Mouse (Mus musculus) kidney, embryonic 14.5 days (tissue): ENCODE measurements at regions not wholly inside any gene's neighbourhood (a gene's known extent, or its start where the extent isn't known, plus 50 kb on each side); places are given as distances from the start of the nearest gene placed in this dataset.
A peak's percentile ranks its signal among the peaks of the same experiment; 100 is the strongest.

Source experiments
- ATAC-seq: fragments of 200-750 bp; cut with Nextera tagmentation; 2 replicates; pipeline ENCODE4 v1.8.0; 2017; ENCODE audit warnings: moderate number of reproducible peaks, mild to moderate bottlenecking, moderate TSS enrichment, moderate library complexity; ENCODE audit not compliant: low FRiP score, low TSS enrichment
- H3K27ac ChIP-seq: fragments of 300-500 bp; sonication (generic); 2 replicates; pipeline ENCODE4 v1.5.1; 2014; ENCODE audit warnings: low read depth, mild to moderate bottlenecking, low read length, moderate library complexity, mixed read lengths
- H3K27me3 ChIP-seq: fragments of 300-500 bp; sonication (generic); 2 replicates; pipeline ENCODE4 v1.6.1; 2014; ENCODE audit warnings: mild to moderate bottlenecking, low read length; ENCODE audit not compliant: control insufficient read depth, insufficient read depth
- H3K36me3 ChIP-seq: fragments of 300-500 bp; sonication (generic); 2 replicates; pipeline ENCODE4 v1.6.1; 2014; ENCODE audit warnings: low read length, mixed read lengths; ENCODE audit not compliant: control insufficient read depth, insufficient read depth
- H3K4me1 ChIP-seq: fragments of 300-500 bp; sonication (generic); 2 replicates; pipeline ENCODE4 v1.6.1; 2014; ENCODE audit warnings: low read length, mixed read lengths; ENCODE audit not compliant: control insufficient read depth, insufficient read depth
- H3K4me2 ChIP-seq: fragments of 300-500 bp; sonication (generic); replicated peaks from 2 replicates; pipeline ENCODE4 v1.6.1; 2014; ENCODE audit warnings: low read depth, mild to moderate bottlenecking, low read length
- H3K4me3 ChIP-seq: fragments of 300-500 bp; sonication (generic); 2 replicates; pipeline ENCODE4 v1.5.1; 2014; ENCODE audit warnings: mild to moderate bottlenecking, low read length
- H3K9ac ChIP-seq: fragments of 300-500 bp; sonication (generic); 2 replicates; pipeline ENCODE4 v1.6.1; 2014; ENCODE audit warnings: low read depth, mild to moderate bottlenecking, low read length, moderate library complexity
- H3K9me3 ChIP-seq: fragments of 300-500 bp; sonication (generic); 2 replicates; pipeline ENCODE4 v1.6.1; 2016; ENCODE audit warnings: low read length; ENCODE audit not compliant: control insufficient read depth
- WGBS: fragments of 180-500 bp; shearing (Covaris S2); extraction: QIAGEN DNeasy Blood & Tissue Kit; methylation state at CpG from one replicate; pipeline ENCODE4 v1.1.7; 2014; 5-methylcytosine and 5-hydroxymethylcytosine counted together

- H3K27ac ChIP-seq: no peak overlapping the region
- H3K27me3 ChIP-seq: no peaks in the 10 kb centered on the region
These were observed 817.1 kb downstream of the Gm9195 start for GRCm38 (mm10) chr14:71674564-71674963.

GRCm38 (mm10) chr14:71673837-71674236, 817.8 kb downstream of the Gm9195 start:
- WGBS: 91% methylated on average over 2 of the region's 2 CpGs
- Histone ChIP-seq H3K27ac (no peak overlapping the region), H3K27me3 (no peaks in the 10 kb centered on the region), H3K4me2 (no peak overlapping the region), H3K4me1 (no peaks in the 10 kb centered on the region), H3K9ac (no peak overlapping the region), H3K4me3 (no peak overlapping the region), H3K9me3 (no peaks in the 10 kb centered on the region), H3K36me3 (no peaks in the 10 kb centered on the region)
- ATAC-seq: no peak

More at GRCm38 (mm10) chr14:71674564-71674963, 817.1 kb downstream of the Gm9195 start:
- Histone ChIP-seq H3K4me3 (no peak overlapping the region), H3K9me3 (no peaks in the 10 kb centered on the region), H3K9ac (no peak overlapping the region), H3K36me3 (no peaks in the 10 kb centered on the region), H3K4me2 (no peak overlapping the region), H3K4me1 (no peaks in the 10 kb centered on the region)
- no peak for ATAC-seq
- WGBS: 87% methylated on average over 4 of the region's 4 CpGs

GRCm38 (mm10) chr14:71672481-71672880, 819.2 kb downstream of the Gm9195 start:
- Histone ChIP-seq H3K9ac (no peak overlapping the region), H3K4me2 (no peak overlapping the region), H3K36me3 (no peaks in the 10 kb centered on the region), H3K27me3 (no peaks in the 10 kb centered on the region), H3K4me1 (no peaks in the 10 kb centered on the region), H3K9me3 (no peaks in the 10 kb centered on the region), H3K27ac (no peak overlapping the region), H3K4me3 (no peak overlapping the region)
- 79% methylated on average over 1 of the region's 1 CpGs for WGBS
- no peak for ATAC-seq

- H3K27me3 ChIP-seq: no peaks in the 10 kb centered on the region
- H3K4me1 ChIP-seq: no peaks in the 10 kb centered on the region
- H3K9ac ChIP-seq: no peak overlapping the region
- H3K9me3 ChIP-seq: no peaks in the 10 kb centered on the region
- H3K36me3 ChIP-seq: no peaks in the 10 kb centered on the region
- ATAC-seq: no peak
- H3K4me3 ChIP-seq: no peak overlapping the region
- no peak overlapping the region for H3K27ac ChIP-seq
- H3K4me2 ChIP-seq: no peak overlapping the region
- 66% methylated on average over 2 of the region's 2 CpGs for WGBS
These were observed 819.6 kb downstream of the Gm9195 start for GRCm38 (mm10) chr14:71671994-71672393.

- peak; percentile 90; the same call in 1 of the 2 replicates for ATAC-seq
These were observed 821.2 kb downstream of the Gm9195 start for GRCm38 (mm10) chr14:71670435-71670834.

GRCm38 (mm10) chr14:71666656-71667055, 825.0 kb downstream of the Gm9195 start:
- H3K36me3 ChIP-seq: no peaks in the 10 kb centered on the region
- H3K4me2 ChIP-seq: no peak overlapping the region
- H3K27ac ChIP-seq: no peak overlapping the region
- no peaks in the 10 kb centered on the region for H3K9me3 ChIP-seq
- ATAC-seq: no peak
- no peaks in the 10 kb centered on the region for H3K4me1 ChIP-seq
- no peak overlapping the region for H3K4me3 ChIP-seq
- 88% methylated on average over 1 of the region's 1 CpGs for WGBS
- H3K9ac ChIP-seq: no peak overlapping the region
- no peaks in the 10 kb centered on the region for H3K27me3 ChIP-seq

More at GRCm38 (mm10) chr14:71670435-71670834, 821.2 kb downstream of the Gm9195 start:
- Histone ChIP-seq H3K27ac (no peak overlapping the region), H3K4me3 (no peak overlapping the region), H3K9ac (no peak overlapping the region), H3K4me1 (no peaks in the 10 kb centered on the region), H3K27me3 (no peaks in the 10 kb centered on the region), H3K4me2 (no peak overlapping the region), H3K36me3 (no peaks in the 10 kb centered on the region), H3K9me3 (no peaks in the 10 kb centered on the region)
- WGBS: 10% methylated on average over 1 of the region's 1 CpGs

GRCm38 (mm10) chr14:71660166-71660565, 831.5 kb downstream of the Gm9195 start:
- Histone ChIP-seq H3K9me3 (no peaks in the 10 kb centered on the region), H3K4me2 (no peak overlapping the region), H3K36me3 (no peaks in the 10 kb centered on the region), H3K27me3 (no peaks in the 10 kb centered on the region), H3K4me3 (no peak overlapping the region), H3K9ac (no peak overlapping the region), H3K4me1 (no peaks in the 10 kb centered on the region), H3K27ac (no peak overlapping the region)
- 17% methylated on average over 2 of the region's 2 CpGs for WGBS
- peak; percentile 75 for ATAC-seq

- no peaks in the 10 kb centered on the region for H3K27me3 ChIP-seq
- no peaks in the 10 kb centered on the region for H3K9me3 ChIP-seq
- no peak overlapping the region for H3K4me3 ChIP-seq
- no peak overlapping the region for H3K4me2 ChIP-seq
- no peak overlapping the region for H3K27ac ChIP-seq
- H3K36me3 ChIP-seq: no peaks in the 10 kb centered on the region
- 81% methylated on average over 3 of the region's 3 CpGs for WGBS
- no peak for ATAC-seq
- H3K9ac ChIP-seq: no peak overlapping the region
- H3K4me1 ChIP-seq: no peaks in the 10 kb centered on the region
These were observed 836.6 kb downstream of the Gm9195 start for GRCm38 (mm10) chr14:71654785-71655627.

- no peak for ATAC-seq
- Histone ChIP-seq H3K36me3 (no peaks in the 10 kb centered on the region), H3K4me1 (no peaks in the 10 kb centered on the region), H3K9ac (no peak overlapping the region), H3K9me3 (no peaks in the 10 kb centered on the region), H3K4me2 (no peak overlapping the region), H3K27me3 (no peaks in the 10 kb centered on the region), H3K4me3 (no peak overlapping the region), H3K27ac (no peak overlapping the region)
- 94% methylated on average over 1 of the region's 1 CpGs for WGBS
These were observed 849.1 kb downstream of the Gm9195 start for GRCm38 (mm10) chr14:71642536-71642935.
